Mouse (Mus musculus) bone marrow, adult 2 months (tissue): Measurements from ENCODE around the gene Gm20481. TPM values are rescaled to one million over a fixed set of nuclear protein-coding genes. Genes with fewer than 3 reads are reported as not detected.
"Not testable (repeated sequence)": the region's sequence is repeated elsewhere in the genome, so short reads cannot be mapped to it uniquely, and the experiment has no call there.

Experiments
- H3K27ac ChIP-seq: fragments of 200-500 bp; 2 replicates; pipeline ENCODE4 v1.5.1; 2012; ENCODE audit warnings: low read depth, mild to moderate bottlenecking, control low read depth, inconsistent platforms, low read length; ENCODE audit not compliant: control insufficient read depth, poor library complexity, insufficient read depth
- H3K4me1 ChIP-seq: fragments of 200-500 bp; 2 replicates; pipeline ENCODE4 v1.6.1; 2011; ENCODE audit warnings: low read length; ENCODE audit not compliant: control insufficient read depth, insufficient read depth
- H3K4me3 ChIP-seq: fragments of 200-500 bp; replicated peaks from 2 replicates; pipeline ENCODE3; 2011; ENCODE audit warnings: mild to moderate bottlenecking, low read depth, low read length, control low read depth; ENCODE audit not compliant: control insufficient read depth
- CTCF ChIP-seq: fragments of 200-500 bp; IDR thresholded peaks from 2 replicates; pipeline ENCODE4 v1.5.1; 2011; ENCODE audit warnings: low read length, control low read depth; ENCODE audit not compliant: control insufficient read depth, insufficient read depth
- POLR2A ChIP-seq: fragments of 200-500 bp; IDR thresholded peaks from 2 replicates; pipeline ENCODE4 v1.6.1; 2011; ENCODE audit warnings: low read depth, mild to moderate bottlenecking, control low read depth, low read length, borderline replicate concordance; ENCODE audit not compliant: control insufficient read depth
- WGBS: fragments of 180-500 bp; shearing (Covaris S2); methylation state at CpG from one replicate; pipeline ENCODE4 v1.1.7; 2018; 5-methylcytosine and 5-hydroxymethylcytosine counted together
- polyA plus RNA-seq: library from polyadenylated mRNA; stranded (reverse); fragments of >200 nt; gene quantifications from 2 replicates; pipeline ENCODE4 v1.2.4, GENCODE M21; 2011; ENCODE audit warnings: low replicate concordance; ENCODE audit not compliant: missing spikeins, insufficient read depth, insufficient read length

Gene Gm20481
- polyA plus RNA-seq, 1 experiment: not detected

- TF ChIP-seq POLR2A (no peak), CTCF (no peak)
- WGBS: 36% methylated on average over 8 of the region's 8 CpGs
- Histone ChIP-seq H3K27ac (peak overlapping the region; percentile 83), H3K4me3 (peak overlapping the region; percentile 5), H3K4me1 (peaks cover 11% of the 10 kb centered on the region; the same call in 1 of the 2 replicates)
Measured at GRCm38 (mm10) chr17:34934830-34935229, 34.9 kb upstream of the Gm20481 start.

GRCm38 (mm10) chr17:34937960-34938505 is 31.7 kb upstream of the Gm20481 start:
- no peak overlapping the region for H3K4me3 ChIP-seq
- H3K27ac ChIP-seq: peak overlapping the region; percentile 69; the same call in 1 of the 2 replicates
- 42% methylated on average over 6 of the region's 6 CpGs for WGBS
- no peak for TF ChIP-seq POLR2A
- no peak for TF ChIP-seq CTCF
- peaks cover 11% of the 10 kb centered on the region; the same call in 1 of the 2 replicates for H3K4me1 ChIP-seq

- Histone ChIP-seq H3K4me3 (no peak overlapping the region), H3K4me1 (peaks cover 5% of the 10 kb centered on the region; the same call in 1 of the 2 replicates), H3K27ac (no peak overlapping the region)
- 56% methylated on average over 15 of the region's 15 CpGs for WGBS
- TF ChIP-seq POLR2A (no peak), CTCF (no peak)
Measured at GRCm38 (mm10) chr17:34941344-34942041, 28.2 kb upstream of the Gm20481 start.

DNA sequence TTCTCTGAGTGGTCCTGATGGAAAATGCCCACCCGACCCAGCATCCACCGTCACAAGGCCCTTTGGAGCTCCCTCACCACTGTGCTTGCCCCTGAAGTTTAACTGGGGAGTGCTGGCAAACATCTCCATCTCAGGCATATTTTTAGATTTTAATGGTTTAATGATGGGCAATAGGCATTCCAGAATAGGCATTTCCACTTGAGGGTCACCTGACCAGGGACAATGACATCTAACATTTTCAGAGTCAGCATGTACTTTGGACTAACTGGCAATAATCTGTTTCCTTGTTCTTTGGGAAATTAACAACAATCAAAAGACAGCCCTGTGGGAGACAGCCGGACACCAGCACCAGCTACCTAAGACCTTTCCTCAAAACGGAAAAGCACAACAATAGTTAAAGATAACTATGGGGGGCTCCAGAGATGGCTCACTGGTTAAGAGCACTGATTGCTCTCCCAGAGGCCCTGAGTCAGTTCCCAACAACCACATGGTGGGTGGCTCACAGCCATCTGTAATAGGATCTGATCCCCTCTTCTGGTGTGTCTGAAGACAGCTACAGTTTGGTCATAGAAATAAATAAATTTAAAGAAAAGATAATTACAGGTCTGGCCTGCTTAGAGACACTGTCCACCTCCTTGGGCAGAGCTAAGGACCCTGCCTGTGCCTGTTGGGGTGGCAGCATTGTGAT is 26.4 kb upstream of the Gm20481 start:
- WGBS: 84% methylated on average over 4 of the region's 4 CpGs
- H3K4me3 ChIP-seq: no peak overlapping the region
- TF ChIP-seq CTCF (no peak), POLR2A (no peak)
- H3K27ac ChIP-seq: no peak overlapping the region
- H3K4me1 ChIP-seq: peaks cover 2% of the 10 kb centered on the region; the same call in 1 of the 2 replicates

DNA sequence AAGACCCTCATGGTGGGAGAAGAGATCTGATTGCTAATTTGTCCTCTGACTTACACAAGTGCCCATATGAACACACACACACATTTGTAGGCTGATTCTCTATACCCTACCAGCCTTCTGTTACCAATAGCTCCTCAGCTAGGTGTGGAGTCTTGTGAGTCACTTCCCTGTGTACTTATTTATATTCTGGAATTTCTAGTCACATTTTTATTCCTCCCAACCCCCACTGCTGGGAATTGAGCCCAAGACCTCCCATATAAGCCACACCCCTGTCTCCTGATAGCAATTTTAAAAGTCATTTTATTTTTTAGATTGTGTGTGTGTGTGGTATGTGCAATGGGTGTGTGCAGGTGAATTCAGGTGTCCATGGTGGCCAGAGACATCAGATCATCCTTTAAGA is 25.4 kb upstream of the Gm20481 start:
- H3K4me1 ChIP-seq: no peaks in the 10 kb centered on the region; the same call in 1 of the 2 replicates
- H3K4me3 ChIP-seq: no peak overlapping the region
- no peak overlapping the region for H3K27ac ChIP-seq
- TF ChIP-seq CTCF (no peak), POLR2A (no peak)

DNA sequence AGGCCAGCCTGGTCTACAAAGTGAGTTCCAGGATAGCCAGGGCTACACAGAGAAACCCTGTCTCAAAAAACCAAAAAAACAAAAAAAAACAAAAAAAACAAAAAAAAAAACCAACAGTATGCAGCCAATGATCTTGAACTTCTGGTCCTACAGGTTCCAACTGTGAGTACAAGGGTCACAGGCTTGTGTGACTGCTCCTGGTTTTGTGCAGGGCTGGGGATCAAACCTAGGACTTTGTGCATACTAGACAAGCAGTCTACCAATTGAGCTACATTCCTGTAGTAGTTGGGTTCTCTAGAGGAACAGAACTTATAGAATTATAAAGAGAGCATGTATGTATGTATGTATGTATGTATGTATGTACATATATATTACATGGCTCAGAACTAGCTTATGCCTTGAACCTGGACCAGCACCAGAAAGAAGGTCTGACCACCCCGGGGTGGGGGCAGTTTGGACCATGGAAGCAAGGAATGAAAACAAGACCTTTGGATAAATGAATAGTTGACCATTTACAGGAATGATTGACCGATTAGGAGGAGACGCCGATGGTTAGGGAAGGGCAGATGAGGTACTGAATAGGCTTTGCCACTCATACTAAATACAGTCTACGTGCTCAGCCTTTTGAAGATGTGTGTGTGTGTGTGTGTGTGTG is 23.1 kb upstream of the Gm20481 start:
- H3K4me3 ChIP-seq: no peak overlapping the region
- 86% methylated on average over 5 of the region's 5 CpGs for WGBS
- no peak overlapping the region for H3K27ac ChIP-seq
- H3K4me1 ChIP-seq: no peaks in the 10 kb centered on the region; the same call in 1 of the 2 replicates
- TF ChIP-seq POLR2A (no peak), CTCF (no peak)

DNA sequence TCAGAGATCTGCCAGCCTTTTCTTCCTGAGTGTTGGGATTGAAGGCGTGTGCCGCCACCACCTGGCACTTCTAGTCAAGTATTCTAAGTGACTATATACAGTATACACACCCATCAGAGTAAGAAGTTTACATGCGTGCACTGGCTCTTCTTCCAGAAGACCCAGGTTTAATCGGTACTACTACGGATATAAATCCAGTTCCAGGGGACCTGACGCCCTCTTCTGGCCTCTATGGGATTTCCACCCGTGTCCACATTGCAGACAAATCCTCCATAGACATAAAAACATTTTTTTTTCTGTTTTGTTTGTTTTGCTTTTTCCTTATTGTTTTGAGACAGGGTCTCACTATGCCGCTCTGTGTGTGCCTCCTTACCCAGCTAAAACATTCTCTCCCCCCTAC is 22.1 kb upstream of the Gm20481 start:
- 28% methylated on average over 8 of the region's 8 CpGs for WGBS
- H3K27ac ChIP-seq: no peak overlapping the region
- H3K4me3 ChIP-seq: no peak overlapping the region
- H3K4me1 ChIP-seq: no peaks in the 10 kb centered on the region; the same call in 1 of the 2 replicates
- no peak for TF ChIP-seq POLR2A
- TF ChIP-seq CTCF: peak; percentile 27; the same call in 1 of the 2 replicates

DNA sequence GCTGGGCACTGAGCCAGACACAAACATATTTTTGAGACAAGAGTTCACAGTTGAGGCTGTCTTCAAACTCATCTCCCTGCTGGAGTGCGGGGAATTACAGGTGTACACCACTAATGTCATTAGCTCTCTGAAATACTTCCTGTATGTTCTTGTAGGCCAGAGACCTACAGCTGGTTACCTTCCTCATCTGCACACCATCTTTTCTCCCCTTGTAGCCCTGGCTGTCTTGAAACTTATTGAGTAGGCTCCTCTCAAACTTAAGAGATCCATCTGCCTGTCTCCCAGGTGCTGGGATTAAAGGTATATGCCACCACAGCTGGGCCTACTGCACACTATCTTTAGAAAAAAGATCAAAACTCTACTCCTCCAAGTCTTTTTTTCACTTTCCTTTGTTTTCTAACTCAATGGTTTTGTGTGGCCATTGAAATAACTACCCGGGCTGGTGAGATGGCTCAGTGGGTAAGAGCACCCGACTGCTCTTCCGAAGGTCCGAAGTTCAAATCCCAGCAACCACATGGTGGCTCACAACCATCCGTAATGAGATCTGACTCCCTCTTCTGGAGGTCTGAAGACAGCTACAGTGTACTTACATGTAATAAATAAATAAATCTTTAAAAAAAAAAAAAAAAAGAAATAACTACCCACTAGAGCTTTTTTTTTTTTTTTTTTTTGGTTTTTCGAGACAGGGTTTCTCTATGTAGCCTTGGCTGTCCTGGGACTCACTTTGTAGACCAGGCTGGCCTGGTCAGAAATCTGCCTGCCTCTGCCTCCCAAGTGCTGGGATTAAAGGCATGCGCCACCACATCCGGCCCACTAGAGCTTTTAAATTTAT is 20.8 kb upstream of the Gm20481 start:
- WGBS: 69% methylated on average over 9 of the region's 9 CpGs
- not testable (repeated sequence) for H3K27ac ChIP-seq, H3K4me1 ChIP-seq, H3K4me3 ChIP-seq
